Mouse (Mus musculus): ENCODE measurements around the gene Ptp4a2. TPM values are rescaled to one million over a fixed set of nuclear protein-coding genes. Genes with fewer than 3 reads are reported as not detected.

Ptp4a2 gene
- polyA plus RNA-seq, 1 experiment from 2014 or later = 252 TPM

- 7% methylated on average over 21 of the region's 21 CpGs for WGBS
- no peaks in the 10 kb centered on the region for H3K9me3 ChIP-seq (ENCODE audit: control insufficient read depth, low read depth, low read length)
- H3K36me3 ChIP-seq (ENCODE audit: control insufficient read depth, insufficient read depth, low read length) = no peaks in the 10 kb centered on the region
- no peak overlapping the region; the same call in 1 of the 2 replicates for H3K4me3 ChIP-seq (ENCODE audit: low read depth, low read length)
- peak overlapping the region; percentile 24 for H3K4me2 ChIP-seq (replicated peaks; ENCODE audit: low read depth, low read length)
- H3K9ac ChIP-seq (replicated peaks; ENCODE audit: low read depth, low read length) = no peak overlapping the region
- H3K4me1 ChIP-seq (ENCODE audit: control insufficient read depth, insufficient read depth, low read length) = peaks cover 8% of the 10 kb centered on the region
- ATAC-seq (ENCODE audit: insufficient number of reproducible peaks, insufficient read depth, low FRiP score, low read depth) = peak; percentile 61
- H3K27me3 ChIP-seq (ENCODE audit: control insufficient read depth, insufficient read depth, low read length) = no peaks in the 10 kb centered on the region
- no peak overlapping the region for H3K27ac ChIP-seq (ENCODE audit: low read length)
Measured at GRCm38 (mm10) chr4:129771672-129772521, 39.1 kb upstream of the Ptp4a2 start.

GRCm38 (mm10) chr4:129781881-129782675, 28.9 kb upstream of the Ptp4a2 start:
- WGBS = 32% methylated on average over 4 of the region's 4 CpGs
- Histone ChIP-seq H3K27ac (ENCODE audit: low read length) (no peak overlapping the region), H3K27me3 (ENCODE audit: control insufficient read depth, insufficient read depth, low read length) (no peaks in the 10 kb centered on the region), H3K36me3 (ENCODE audit: control insufficient read depth, insufficient read depth, low read length) (no peaks in the 10 kb centered on the region), H3K4me3 (ENCODE audit: low read depth, low read length) (no peak overlapping the region), H3K9me3 (ENCODE audit: control insufficient read depth, low read depth, low read length) (no peaks in the 10 kb centered on the region), H3K9ac (replicated peaks; ENCODE audit: low read depth, low read length) (no peak overlapping the region), H3K4me1 (ENCODE audit: control insufficient read depth, insufficient read depth, low read length) (no peaks in the 10 kb centered on the region), H3K4me2 (replicated peaks; ENCODE audit: low read depth, low read length) (no peak overlapping the region)
- 0 out of 2 replicates have a peak, but pooled peaks have one; percentile 23 for ATAC-seq (ENCODE audit: insufficient number of reproducible peaks, insufficient read depth, low FRiP score, low read depth)

- no peak for ATAC-seq (ENCODE audit: insufficient number of reproducible peaks, insufficient read depth, low FRiP score, low read depth)
- no peak overlapping the region for H3K9ac ChIP-seq (replicated peaks; ENCODE audit: low read depth, low read length)
- no peaks in the 10 kb centered on the region for H3K36me3 ChIP-seq (ENCODE audit: control insufficient read depth, insufficient read depth, low read length)
- no peaks in the 10 kb centered on the region for H3K4me1 ChIP-seq (ENCODE audit: control insufficient read depth, insufficient read depth, low read length)
- H3K27me3 ChIP-seq (ENCODE audit: control insufficient read depth, insufficient read depth, low read length) = no peaks in the 10 kb centered on the region
- H3K4me2 ChIP-seq (replicated peaks; ENCODE audit: low read depth, low read length) = no peak overlapping the region
- no peak overlapping the region for H3K27ac ChIP-seq (ENCODE audit: low read length)
- 34% methylated on average over 3 of the region's 3 CpGs for WGBS
- no peak overlapping the region for H3K4me3 ChIP-seq (ENCODE audit: low read depth, low read length)
- no peaks in the 10 kb centered on the region for H3K9me3 ChIP-seq (ENCODE audit: control insufficient read depth, low read depth, low read length)
Measured at GRCm38 (mm10) chr4:129782857-129783331, 28.1 kb upstream of the Ptp4a2 start.

- ATAC-seq (ENCODE audit: insufficient number of reproducible peaks, insufficient read depth, low FRiP score, low read depth) = no peak
- no peak overlapping the region for H3K4me3 ChIP-seq (ENCODE audit: low read depth, low read length)
- H3K36me3 ChIP-seq (ENCODE audit: control insufficient read depth, insufficient read depth, low read length) = no peaks in the 10 kb centered on the region
- no peak overlapping the region for H3K9ac ChIP-seq (replicated peaks; ENCODE audit: low read depth, low read length)
- H3K4me1 ChIP-seq (ENCODE audit: control insufficient read depth, insufficient read depth, low read length) = no peaks in the 10 kb centered on the region
- H3K27ac ChIP-seq (ENCODE audit: low read length) = no peak overlapping the region
- no peaks in the 10 kb centered on the region for H3K27me3 ChIP-seq (ENCODE audit: control insufficient read depth, insufficient read depth, low read length)
- no peaks in the 10 kb centered on the region for H3K9me3 ChIP-seq (ENCODE audit: control insufficient read depth, low read depth, low read length)
- 74% methylated on average over 5 of the region's 5 CpGs for WGBS
- H3K4me2 ChIP-seq (replicated peaks; ENCODE audit: low read depth, low read length) = no peak overlapping the region
Measured at GRCm38 (mm10) chr4:129783506-129783905, 27.5 kb upstream of the Ptp4a2 start.

- H3K4me1 ChIP-seq (ENCODE audit: control insufficient read depth, insufficient read depth, low read length) = no peaks in the 10 kb centered on the region
- H3K9ac ChIP-seq (replicated peaks; ENCODE audit: low read depth, low read length) = no peak overlapping the region
- H3K27ac ChIP-seq (ENCODE audit: low read length) = no peak overlapping the region
- no peaks in the 10 kb centered on the region for H3K27me3 ChIP-seq (ENCODE audit: control insufficient read depth, insufficient read depth, low read length)
- 2% methylated on average over 4 of the region's 4 CpGs for WGBS
- no peak overlapping the region for H3K4me3 ChIP-seq (ENCODE audit: low read depth, low read length)
- H3K9me3 ChIP-seq (ENCODE audit: control insufficient read depth, low read depth, low read length) = no peaks in the 10 kb centered on the region
- ATAC-seq (ENCODE audit: insufficient number of reproducible peaks, insufficient read depth, low FRiP score, low read depth) = no peak
- H3K4me2 ChIP-seq (replicated peaks; ENCODE audit: low read depth, low read length) = no peak overlapping the region
- no peaks in the 10 kb centered on the region for H3K36me3 ChIP-seq (ENCODE audit: control insufficient read depth, insufficient read depth, low read length)
Measured at GRCm38 (mm10) chr4:129785178-129785577, 25.8 kb upstream of the Ptp4a2 start.

- Histone ChIP-seq H3K9me3 (ENCODE audit: control insufficient read depth, low read depth, low read length) (no peaks in the 10 kb centered on the region), H3K27me3 (ENCODE audit: control insufficient read depth, insufficient read depth, low read length) (no peaks in the 10 kb centered on the region), H3K9ac (replicated peaks; ENCODE audit: low read depth, low read length) (no peak overlapping the region), H3K4me1 (ENCODE audit: control insufficient read depth, insufficient read depth, low read length) (peaks cover 1% of the 10 kb centered on the region; the same call in 1 of the 2 replicates), H3K4me3 (ENCODE audit: low read depth, low read length) (no peak overlapping the region), H3K36me3 (ENCODE audit: control insufficient read depth, insufficient read depth, low read length) (no peaks in the 10 kb centered on the region), H3K4me2 (replicated peaks; ENCODE audit: low read depth, low read length) (no peak overlapping the region), H3K27ac (ENCODE audit: low read length) (no peak overlapping the region)
- ATAC-seq (ENCODE audit: insufficient number of reproducible peaks, insufficient read depth, low FRiP score, low read depth) = no peak
- WGBS = 32% methylated on average over 8 of the region's 8 CpGs
Measured at GRCm38 (mm10) chr4:129788693-129789092, 22.3 kb upstream of the Ptp4a2 start.

GRCm38 (mm10) chr4:129789635-129790034, 21.4 kb upstream of the Ptp4a2 start:
- Histone ChIP-seq H3K9me3 (ENCODE audit: control insufficient read depth, low read depth, low read length) (no peaks in the 10 kb centered on the region), H3K36me3 (ENCODE audit: control insufficient read depth, insufficient read depth, low read length) (no peaks in the 10 kb centered on the region), H3K4me1 (ENCODE audit: control insufficient read depth, insufficient read depth, low read length) (peaks cover 8% of the 10 kb centered on the region; the same call in 1 of the 2 replicates), H3K27me3 (ENCODE audit: control insufficient read depth, insufficient read depth, low read length) (no peaks in the 10 kb centered on the region), H3K9ac (replicated peaks; ENCODE audit: low read depth, low read length) (no peak overlapping the region), H3K4me3 (ENCODE audit: low read depth, low read length) (no peak overlapping the region), H3K4me2 (replicated peaks; ENCODE audit: low read depth, low read length) (no peak overlapping the region), H3K27ac (ENCODE audit: low read length) (no peak overlapping the region)
- ATAC-seq (ENCODE audit: insufficient number of reproducible peaks, insufficient read depth, low FRiP score, low read depth) = no peak
- WGBS = 95% methylated on average over 2 of the region's 2 CpGs

- Histone ChIP-seq H3K9me3 (ENCODE audit: control insufficient read depth, low read depth, low read length) (no peaks in the 10 kb centered on the region), H3K4me3 (ENCODE audit: low read depth, low read length) (no peak overlapping the region), H3K27me3 (ENCODE audit: control insufficient read depth, insufficient read depth, low read length) (no peaks in the 10 kb centered on the region), H3K4me1 (ENCODE audit: control insufficient read depth, insufficient read depth, low read length) (peaks cover 15% of the 10 kb centered on the region; the same call in 1 of the 2 replicates), H3K27ac (ENCODE audit: low read length) (no peak overlapping the region), H3K9ac (replicated peaks; ENCODE audit: low read depth, low read length) (no peak overlapping the region), H3K36me3 (ENCODE audit: control insufficient read depth, insufficient read depth, low read length) (no peaks in the 10 kb centered on the region), H3K4me2 (replicated peaks; ENCODE audit: low read depth, low read length) (no peak overlapping the region)
- WGBS = 75% methylated on average over 3 of the region's 3 CpGs
- ATAC-seq (ENCODE audit: insufficient number of reproducible peaks, insufficient read depth, low FRiP score, low read depth) = no peak
Measured at GRCm38 (mm10) chr4:129790475-129790874, 20.5 kb upstream of the Ptp4a2 start.
